Comparison of ENCODE assay signal across 9 mouse cellular contexts in genomic region chr4:41761680-41762079, GRCm38 (mm10). TPM values are rescaled to one million over a fixed set of nuclear protein-coding genes. Genes with fewer than 3 reads are reported as not detected.
DNase-seq lines count a peak whose midpoint lies in the region; ATAC-seq and TF ChIP-seq lines count a peak whose summit lies in the region.
"Had no signal": no experiment of that assay in that cellular context is flagged by ENCODE, and none has a peak within 500 bp of the region (broad histone marks: within the 10 kb centered on the region; RNA-seq: fewer than 3 reads in every experiment).

No protein-coding gene starts in this region.

- no peak for TF ChIP-seq CTCF in stomach, postnatal 0 days (IDR thresholded peaks at IDR 0.05; ENCODE audit: low read depth)

- peaks cover 35% of the 10 kb centered on the region for H3K36me3 ChIP-seq in heart, embryonic 13.5 days
- H3K36me3 ChIP-seq in neural tube, embryonic 11.5 days (ENCODE audit: control insufficient read depth, insufficient read depth, low read length): no peaks in the 10 kb centered on the region; the same call in 1 of the 2 replicates
- H3K36me3 ChIP-seq in limb, embryonic 10.5 days: peaks cover 39% of the 10 kb centered on the region
- H3K36me3 ChIP-seq in stomach, postnatal 0 days (ENCODE audit: control insufficient read depth, insufficient read depth, low read length): peaks cover 5% of the 10 kb centered on the region; the same call in 1 of the 2 replicates

- no peak for ATAC-seq in heart, embryonic 13.5 days (ENCODE audit: extremely low read depth, insufficient number of reproducible peaks, low FRiP score, low TSS enrichment)
- no peak for ATAC-seq in neural tube, embryonic 11.5 days (ENCODE audit: insufficient read depth, low FRiP score, low TSS enrichment)
- no peak for ATAC-seq in stomach, postnatal 0 days (ENCODE audit: low FRiP score, low TSS enrichment)

- no peaks in the 10 kb centered on the region for H3K9me3 ChIP-seq in heart, embryonic 13.5 days
- H3K9me3 ChIP-seq in neural tube, embryonic 11.5 days (ENCODE audit: control insufficient read depth, low read length): no peaks in the 10 kb centered on the region
- no peaks in the 10 kb centered on the region for H3K9me3 ChIP-seq in limb, embryonic 10.5 days (replicated peaks)
- H3K9me3 ChIP-seq in stomach, postnatal 0 days (ENCODE audit: control insufficient read depth, low read length): no peaks in the 10 kb centered on the region
- H3K9me3 ChIP-seq: G1E had no signal

- peak overlapping the region; percentile 83 for H3K4me2 ChIP-seq in heart, embryonic 13.5 days
- H3K4me2 ChIP-seq in neural tube, embryonic 11.5 days (ENCODE audit: low read depth): peak overlapping the region; percentile 53
- H3K4me2 ChIP-seq in stomach, postnatal 0 days (replicated peaks; ENCODE audit: low read depth): peak overlapping the region; percentile 59

- H3K4me3 ChIP-seq in heart, embryonic 13.5 days: peak overlapping the region; percentile 58
- 0 out of 2 replicates have a peak overlapping the region, but pooled peaks have one; percentile 40 for H3K4me3 ChIP-seq in neural tube, embryonic 11.5 days (ENCODE audit: low read depth, low read length)
- H3K4me3 ChIP-seq in limb, embryonic 10.5 days: peak overlapping the region; percentile 64
- H3K4me3 ChIP-seq in stomach, postnatal 0 days (ENCODE audit: low read depth, low read length): peak overlapping the region; percentile 43; the same call in 1 of the 2 replicates

- TF ChIP-seq EP300 in stomach, postnatal 0 days (optimal IDR thresholded peaks at IDR 0.05): no peak

- H3K9ac ChIP-seq in heart, embryonic 13.5 days: peak overlapping the region; percentile 84
- H3K9ac ChIP-seq in neural tube, embryonic 11.5 days (ENCODE audit: low read length): no peak overlapping the region
- no peak overlapping the region for H3K9ac ChIP-seq in stomach, postnatal 0 days (ENCODE audit: low read length)

- intact Hi-C loops in heart, postnatal 14 days (cut with DNase I): no loop called here

- peaks cover 58% of the 10 kb centered on the region for H3K4me1 ChIP-seq in heart, embryonic 13.5 days
- peaks cover 16% of the 10 kb centered on the region for H3K4me1 ChIP-seq in neural tube, embryonic 11.5 days (ENCODE audit: control insufficient read depth, insufficient read depth, low read length)
- peaks cover 57% of the 10 kb centered on the region for H3K4me1 ChIP-seq in limb, embryonic 10.5 days
- peaks cover 11% of the 10 kb centered on the region; the same call in 1 of the 2 replicates for H3K4me1 ChIP-seq in stomach, postnatal 0 days (replicated peaks; ENCODE audit: control insufficient read depth, insufficient read depth)

- H3K27me3 ChIP-seq in heart, embryonic 13.5 days (replicated peaks): no peaks in the 10 kb centered on the region
- no peaks in the 10 kb centered on the region for H3K27me3 ChIP-seq in neural tube, embryonic 11.5 days (ENCODE audit: control insufficient read depth, insufficient read depth, low read length)
- no peaks in the 10 kb centered on the region for H3K27me3 ChIP-seq in limb, embryonic 10.5 days (ENCODE audit: low read depth, poor library complexity, severe bottlenecking)
- H3K27me3 ChIP-seq in stomach, postnatal 0 days (ENCODE audit: control insufficient read depth, insufficient read depth, low read length): no peaks in the 10 kb centered on the region

- peak overlapping the region; percentile 98 for H3K27ac ChIP-seq in heart, embryonic 13.5 days (replicated peaks)
- H3K27ac ChIP-seq in neural tube, embryonic 11.5 days (ENCODE audit: low read depth, low read length): no peak overlapping the region
- H3K27ac ChIP-seq in limb, embryonic 10.5 days: peak overlapping the region; percentile 90
- peak overlapping the region; percentile 89 for H3K27ac ChIP-seq in stomach, postnatal 0 days (replicated peaks)

- no peak for DNase-seq in heart, postnatal 14 days
- DNase-seq in neural tube, embryonic 11.5 days (ENCODE audit: low spot score): no peak
- no peak for DNase-seq in neural tube, embryonic 10.5 days (ENCODE audit: extremely low spot score, low spot score)
- DNase-seq in limb, embryonic 10.5 days (ENCODE audit: low spot score): peak; percentile 40
- no peak for DNase-seq in stomach, postnatal 0 days (ENCODE audit: low spot score)
- DNase-seq in retina, postnatal 1 day: no peak
- DNase-seq in gastrocnemius, postnatal 4 days (ENCODE audit: low spot score in 2 of 2): no peak

RNA-seq across cellular contexts. Expression of gene Sigmar1, which starts 5.7 kb away (rescaled TPM):
- polyA plus RNA-seq in heart, embryonic 13.5 days (2015; fragmentation: Nextera tagmentation; extraction: Ambion mirVana): 63.3 and 69.8 TPM in 2 replicates
- total RNA-seq in heart, postnatal 14 days (2021): 10 to 100 TPM; 22.8 to 23.2 TPM
- 77.8 and 83.7 TPM in 2 replicates for polyA plus RNA-seq in neural tube, embryonic 11.5 days (2014; fragmentation: Nextera tagmentation; extraction: Ambion mirVana)
- 83.7 and 91.1 TPM in 2 replicates for polyA plus RNA-seq in limb, embryonic 10.5 days (2016; fragmentation: Nextera tagmentation; extraction: Ambion mirVana)
- polyA plus RNA-seq in stomach, postnatal 0 days (2015; fragmentation: Nextera tagmentation; extraction: Ambion mirVana): 41.6 and 43.9 TPM in 2 replicates
- 10 to 100 TPM; 25.7 to 27.4 TPM for total RNA-seq in gastrocnemius, postnatal 4 days (2021)

RNA-seq across cellular contexts. Expression of gene Galt, which starts 6.7 kb away (rescaled TPM):
- polyA plus RNA-seq in heart, embryonic 13.5 days (2015; fragmentation: Nextera tagmentation; extraction: Ambion mirVana): 54.1 and 61.6 TPM in 2 replicates
- 10 to 100 TPM; 45.6 to 52.0 TPM for total RNA-seq in heart, postnatal 14 days (2021)
- polyA plus RNA-seq in neural tube, embryonic 11.5 days (2014; fragmentation: Nextera tagmentation; extraction: Ambion mirVana): 22.7 and 25.3 TPM in 2 replicates
- polyA plus RNA-seq in limb, embryonic 10.5 days (2016; fragmentation: Nextera tagmentation; extraction: Ambion mirVana): 33.7 and 37.6 TPM in 2 replicates
- polyA plus RNA-seq in stomach, postnatal 0 days (2015; fragmentation: Nextera tagmentation; extraction: Ambion mirVana): 27.4 and 31.3 TPM in 2 replicates
- total RNA-seq in gastrocnemius, postnatal 4 days (2021): 10 to 100 TPM; 24.0 to 24.1 TPM

RNA-seq across cellular contexts. Expression of gene Ccl27a, which starts 12.4 kb away (rescaled TPM):
- 44.5 and 49.3 TPM in 2 replicates for polyA plus RNA-seq in heart, embryonic 13.5 days (2015; fragmentation: Nextera tagmentation; extraction: Ambion mirVana)
- 10 to 100 TPM; 17.2 to 19.3 TPM for total RNA-seq in heart, postnatal 14 days (2021)
- 64.8 and 69.6 TPM in 2 replicates for polyA plus RNA-seq in neural tube, embryonic 11.5 days (2014; fragmentation: Nextera tagmentation; extraction: Ambion mirVana)
- polyA plus RNA-seq in limb, embryonic 10.5 days (2016; fragmentation: Nextera tagmentation; extraction: Ambion mirVana): 26.7 and 35.6 TPM in 2 replicates
- 21.2 and 21.3 TPM in 2 replicates for polyA plus RNA-seq in stomach, postnatal 0 days (2015; fragmentation: Nextera tagmentation; extraction: Ambion mirVana)
- 10 to 100 TPM; 26.2 to 27.4 TPM for total RNA-seq in gastrocnemius, postnatal 4 days (2021)
- polyA plus RNA-seq: G1E had no signal

RNA-seq across cellular contexts. Expression of gene Arid3c, which starts 30.7 kb away (rescaled TPM):
- polyA plus RNA-seq in heart, embryonic 13.5 days (2015; fragmentation: Nextera tagmentation; extraction: Ambion mirVana): not detected in 2 replicates
- total RNA-seq in heart, postnatal 14 days (2021): not detected
- polyA plus RNA-seq in neural tube, embryonic 11.5 days (2014; fragmentation: Nextera tagmentation; extraction: Ambion mirVana): 1.2 and 2.0 TPM in 2 replicates
- not detected in 2 replicates for polyA plus RNA-seq in limb, embryonic 10.5 days (2016; fragmentation: Nextera tagmentation; extraction: Ambion mirVana)
- 0.05 and 0.07 TPM in 2 replicates for polyA plus RNA-seq in stomach, postnatal 0 days (2015; fragmentation: Nextera tagmentation; extraction: Ambion mirVana)
- total RNA-seq in gastrocnemius, postnatal 4 days (2021): not detected
- total RNA-seq: G1E had no signal
- polyA plus RNA-seq: G1E had no signal

RNA-seq across cellular contexts. Expression of gene Dctn3, which starts 38.7 kb away (rescaled TPM):
- polyA plus RNA-seq in heart, embryonic 13.5 days (2015; fragmentation: Nextera tagmentation; extraction: Ambion mirVana): 128 and 139 TPM in 2 replicates
- 10 to 100 TPM; 83.6 to 87.8 TPM for total RNA-seq in heart, postnatal 14 days (2021)
- 171 and 180 TPM in 2 replicates for polyA plus RNA-seq in neural tube, embryonic 11.5 days (2014; fragmentation: Nextera tagmentation; extraction: Ambion mirVana)
- 118 and 123 TPM in 2 replicates for polyA plus RNA-seq in limb, embryonic 10.5 days (2016; fragmentation: Nextera tagmentation; extraction: Ambion mirVana)
- 129 TPM in 2 replicates for polyA plus RNA-seq in stomach, postnatal 0 days (2015; fragmentation: Nextera tagmentation; extraction: Ambion mirVana)
- total RNA-seq in gastrocnemius, postnatal 4 days (2021): 10 to 100 TPM; 49.8 to 52.9 TPM
